Mouse (Mus musculus): ENCODE measurements at regions not wholly inside any gene's neighbourhood (a gene's known extent, or its start where the extent isn't known, plus 50 kb on each side); places are given as distances from the start of the nearest gene placed in this dataset.

GRCm38 (mm10) chr15:64564703-64565102 is 252.8 kb upstream of the Gm21798 start:
- H3K27ac ChIP-seq (ENCODE audit: insufficient read depth, low read length): no peak overlapping the region
- no peaks in the 10 kb centered on the region for H3K36me3 ChIP-seq (ENCODE audit: control insufficient read depth, insufficient read depth, low read length, poor library complexity, severe bottlenecking)
- no peaks in the 10 kb centered on the region for H3K27me3 ChIP-seq (ENCODE audit: control insufficient read depth, insufficient read depth, low read length, poor library complexity, severe bottlenecking)
- H3K4me1 ChIP-seq (ENCODE audit: control insufficient read depth, insufficient read depth, low read length): no peaks in the 10 kb centered on the region
- H3K9me3 ChIP-seq (replicated peaks; ENCODE audit: control insufficient read depth, insufficient read depth, low read length, poor library complexity, severe bottlenecking): no peaks in the 10 kb centered on the region
- TF ChIP-seq CTCF (IDR thresholded peaks at IDR 0.05; ENCODE audit: low read depth, low read length): no peak
- no peak for TF ChIP-seq POLR2A (IDR thresholded peaks at IDR 0.05; ENCODE audit: insufficient read depth, low read length)
- no peak for TF ChIP-seq EP300 (IDR thresholded peaks at IDR 0.05; ENCODE audit: insufficient read depth, low read depth, low read length)
- no peak overlapping the region for H3K4me3 ChIP-seq (ENCODE audit: low read depth, low read length)
- H3K9ac ChIP-seq (ENCODE audit: low read depth, poor library complexity, severe bottlenecking): no peak overlapping the region

GRCm38 (mm10) chr15:64576891-64577535 is 240.5 kb upstream of the Gm21798 start:
- TF ChIP-seq EP300 (IDR thresholded peaks at IDR 0.05; ENCODE audit: insufficient read depth, low read depth, low read length): no peak
- TF ChIP-seq POLR2A (IDR thresholded peaks at IDR 0.05; ENCODE audit: insufficient read depth, low read length): no peak
- TF ChIP-seq CTCF (IDR thresholded peaks at IDR 0.05; ENCODE audit: low read depth, low read length): no peak
- no peaks in the 10 kb centered on the region for H3K9me3 ChIP-seq (replicated peaks; ENCODE audit: control insufficient read depth, insufficient read depth, low read length, poor library complexity, severe bottlenecking)
- H3K4me1 ChIP-seq (ENCODE audit: control insufficient read depth, insufficient read depth, low read length): no peaks in the 10 kb centered on the region
- no peak overlapping the region for H3K9ac ChIP-seq (ENCODE audit: low read depth, poor library complexity, severe bottlenecking)
- no peak overlapping the region for H3K4me3 ChIP-seq (ENCODE audit: low read depth, low read length)
- no peaks in the 10 kb centered on the region for H3K27me3 ChIP-seq (ENCODE audit: control insufficient read depth, insufficient read depth, low read length, poor library complexity, severe bottlenecking)
- H3K36me3 ChIP-seq (ENCODE audit: control insufficient read depth, insufficient read depth, low read length, poor library complexity, severe bottlenecking): no peaks in the 10 kb centered on the region
- no peak overlapping the region for H3K27ac ChIP-seq (ENCODE audit: insufficient read depth, low read length)

GRCm38 (mm10) chr15:64578991-64579390 is 238.5 kb upstream of the Gm21798 start:
- H3K9me3 ChIP-seq (replicated peaks; ENCODE audit: control insufficient read depth, insufficient read depth, low read length, poor library complexity, severe bottlenecking): no peaks in the 10 kb centered on the region
- no peaks in the 10 kb centered on the region for H3K27me3 ChIP-seq (ENCODE audit: control insufficient read depth, insufficient read depth, low read length, poor library complexity, severe bottlenecking)
- H3K9ac ChIP-seq (ENCODE audit: low read depth, poor library complexity, severe bottlenecking): no peak overlapping the region
- no peak overlapping the region for H3K4me3 ChIP-seq (ENCODE audit: low read depth, low read length)
- H3K36me3 ChIP-seq (ENCODE audit: control insufficient read depth, insufficient read depth, low read length, poor library complexity, severe bottlenecking): no peaks in the 10 kb centered on the region
- no peak for TF ChIP-seq EP300 (IDR thresholded peaks at IDR 0.05; ENCODE audit: insufficient read depth, low read depth, low read length)
- no peak for TF ChIP-seq CTCF (IDR thresholded peaks at IDR 0.05; ENCODE audit: low read depth, low read length)
- no peak for TF ChIP-seq POLR2A (IDR thresholded peaks at IDR 0.05; ENCODE audit: insufficient read depth, low read length)
- H3K27ac ChIP-seq (ENCODE audit: insufficient read depth, low read length): no peak overlapping the region
- H3K4me1 ChIP-seq (ENCODE audit: control insufficient read depth, insufficient read depth, low read length): no peaks in the 10 kb centered on the region

GRCm38 (mm10) chr15:64580481-64580880 is 237.0 kb upstream of the Gm21798 start:
- H3K9me3 ChIP-seq (replicated peaks; ENCODE audit: control insufficient read depth, insufficient read depth, low read length, poor library complexity, severe bottlenecking): no peaks in the 10 kb centered on the region
- TF ChIP-seq EP300 (IDR thresholded peaks at IDR 0.05; ENCODE audit: insufficient read depth, low read depth, low read length) (no peak), POLR2A (IDR thresholded peaks at IDR 0.05; ENCODE audit: insufficient read depth, low read length) (no peak), CTCF (IDR thresholded peaks at IDR 0.05; ENCODE audit: low read depth, low read length) (no peak)

GRCm38 (mm10) chr15:64581046-64581445 is 236.4 kb upstream of the Gm21798 start:
- Histone ChIP-seq H3K9ac (ENCODE audit: low read depth, poor library complexity, severe bottlenecking) (no peak overlapping the region), H3K27ac (ENCODE audit: insufficient read depth, low read length) (no peak overlapping the region), H3K27me3 (ENCODE audit: control insufficient read depth, insufficient read depth, low read length, poor library complexity, severe bottlenecking) (no peaks in the 10 kb centered on the region), H3K36me3 (ENCODE audit: control insufficient read depth, insufficient read depth, low read length, poor library complexity, severe bottlenecking) (no peaks in the 10 kb centered on the region), H3K4me3 (ENCODE audit: low read depth, low read length) (no peak overlapping the region), H3K9me3 (replicated peaks; ENCODE audit: control insufficient read depth, insufficient read depth, low read length, poor library complexity, severe bottlenecking) (no peaks in the 10 kb centered on the region), H3K4me1 (ENCODE audit: control insufficient read depth, insufficient read depth, low read length) (no peaks in the 10 kb centered on the region)
- TF ChIP-seq EP300 (IDR thresholded peaks at IDR 0.05; ENCODE audit: insufficient read depth, low read depth, low read length) (no peak), CTCF (IDR thresholded peaks at IDR 0.05; ENCODE audit: low read depth, low read length) (no peak), POLR2A (IDR thresholded peaks at IDR 0.05; ENCODE audit: insufficient read depth, low read length) (no peak)

More at GRCm38 (mm10) chr15:64580481-64580880, 237.0 kb upstream of the Gm21798 start:
- no peak overlapping the region for H3K27ac ChIP-seq (ENCODE audit: insufficient read depth, low read length)
- H3K4me1 ChIP-seq (ENCODE audit: control insufficient read depth, insufficient read depth, low read length): no peaks in the 10 kb centered on the region
- no peaks in the 10 kb centered on the region for H3K27me3 ChIP-seq (ENCODE audit: control insufficient read depth, insufficient read depth, low read length, poor library complexity, severe bottlenecking)
- H3K4me3 ChIP-seq (ENCODE audit: low read depth, low read length): no peak overlapping the region
- H3K36me3 ChIP-seq (ENCODE audit: control insufficient read depth, insufficient read depth, low read length, poor library complexity, severe bottlenecking): no peaks in the 10 kb centered on the region
- no peak overlapping the region for H3K9ac ChIP-seq (ENCODE audit: low read depth, poor library complexity, severe bottlenecking)

- H3K4me1 ChIP-seq (ENCODE audit: control insufficient read depth, insufficient read depth, low read length): no peaks in the 10 kb centered on the region
- H3K36me3 ChIP-seq (ENCODE audit: control insufficient read depth, insufficient read depth, low read length, poor library complexity, severe bottlenecking): no peaks in the 10 kb centered on the region
- H3K4me3 ChIP-seq (ENCODE audit: low read depth, low read length): no peak overlapping the region
- no peaks in the 10 kb centered on the region for H3K9me3 ChIP-seq (replicated peaks; ENCODE audit: control insufficient read depth, insufficient read depth, low read length, poor library complexity, severe bottlenecking)
- TF ChIP-seq CTCF (IDR thresholded peaks at IDR 0.05; ENCODE audit: low read depth, low read length) (no peak), EP300 (IDR thresholded peaks at IDR 0.05; ENCODE audit: insufficient read depth, low read depth, low read length) (no peak), POLR2A (IDR thresholded peaks at IDR 0.05; ENCODE audit: insufficient read depth, low read length) (no peak)
- no peak overlapping the region for H3K27ac ChIP-seq (ENCODE audit: insufficient read depth, low read length)
- no peaks in the 10 kb centered on the region for H3K27me3 ChIP-seq (ENCODE audit: control insufficient read depth, insufficient read depth, low read length, poor library complexity, severe bottlenecking)
- no peak overlapping the region for H3K9ac ChIP-seq (ENCODE audit: low read depth, poor library complexity, severe bottlenecking)
Observed at GRCm38 (mm10) chr15:64584129-64584528, 233.4 kb upstream of the Gm21798 start.

All from ES-Bruce4 (cell line).